Mouse (Mus musculus): ENCODE measurements around the gene 1110008P14Rik. TPM values are rescaled to one million over a fixed set of nuclear protein-coding genes. Genes with fewer than 3 reads are reported as not detected.

The 1110008P14Rik gene
- total and polyA plus RNA-seq, 3 experiments = 24.3 to 32.4 (median 27.8) TPM

DNA sequence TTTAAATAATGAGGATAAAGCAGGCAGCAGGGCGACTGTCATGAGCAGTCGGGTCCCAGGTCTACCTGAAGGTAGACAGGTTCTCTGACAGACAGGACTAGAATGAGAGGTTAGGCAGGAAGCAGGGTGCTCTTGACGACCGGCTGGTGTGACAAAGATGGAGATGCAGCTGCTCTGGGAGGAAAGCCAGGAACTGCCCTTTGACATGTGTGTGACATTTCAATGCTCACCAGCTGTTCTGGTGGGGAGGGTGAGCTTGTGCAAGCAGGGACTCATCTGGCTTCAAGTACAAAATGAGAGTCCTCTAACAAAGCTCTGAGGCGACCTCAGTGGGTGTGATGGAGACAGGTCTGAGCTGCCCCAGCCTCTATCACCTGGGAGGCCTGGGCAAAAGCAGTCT, 32.2 kb upstream of the 1110008P14Rik start:
- Histone ChIP-seq H3K27ac (ENCODE audit: insufficient read depth, low read depth) (no peak overlapping the region), H3K36me3 (replicated peaks in 1 of 2; ENCODE audit: control insufficient read depth in 1 of 2, insufficient read depth in 1 of 2, low read length in 1 of 2) (peaks cover 41 to 55% of the 10 kb centered on the region in 2 experiments), H3K9me3 (replicated peaks; ENCODE audit: low read length) (no peaks in the 10 kb centered on the region), H3K9ac (ENCODE audit: insufficient read depth, low read depth) (no peak overlapping the region), H3K4me1 (ENCODE audit: control insufficient read depth in 1 of 2, insufficient read depth in 2 of 2) (no peaks in the 10 kb centered on the region), H3K27me3 (replicated peaks) (no peaks in the 10 kb centered on the region), H3K4me3 (replicated peaks in 1 of 3; ENCODE audit: low read depth in 2 of 3, low read length in 2 of 3, poor library complexity in 1 of 3) (no peak overlapping the region), H3K4me2 (ENCODE audit: insufficient read depth, low read depth, poor library complexity, severe bottlenecking) (no peak overlapping the region), H3K79me2 (replicated peaks; ENCODE audit: control insufficient read depth, extremely low read depth, insufficient read depth, poor library complexity, severe bottlenecking) (no peaks in the 10 kb centered on the region)
- in situ Hi-C loops (cut with MboI; ENCODE audit: low pct_ligation_motif_present, low pct_unique_long_range_greater_than_20kb, low sequenced_read_pairs) (no loop called here), dilution Hi-C loops (cut with MboI; ENCODE audit: extremely low pct_ligation_motif_present, extremely low pct_unique_long_range_greater_than_20kb, low sequenced_read_pairs) (no loop called here)
- no peak for TF ChIP-seq ZMIZ1 (IDR thresholded peaks at IDR 0.05; ENCODE audit: low read depth, low read length)
- TF ChIP-seq EP300 (IDR thresholded peaks at IDR 0.05; ENCODE audit: low read length) = no peak
- no peak for TF ChIP-seq PAX5 (IDR thresholded peaks at IDR 0.05; ENCODE audit: low read length)
- no peak for TF ChIP-seq ZC3H11A (IDR thresholded peaks at IDR 0.05; ENCODE audit: low read depth, low read length)
- no peak for TF ChIP-seq ELF1 (IDR thresholded peaks at IDR 0.05; ENCODE audit: low read depth, low read length)
- no peak for DNase-seq (ENCODE audit: extremely low read depth)

- in situ Hi-C loops (cut with MboI; ENCODE audit: low pct_ligation_motif_present, low pct_unique_long_range_greater_than_20kb, low sequenced_read_pairs) (no loop called here), dilution Hi-C loops (cut with MboI; ENCODE audit: extremely low pct_ligation_motif_present, extremely low pct_unique_long_range_greater_than_20kb, low sequenced_read_pairs) (no loop called here)
- Histone ChIP-seq H3K36me3 (replicated peaks in 1 of 2; ENCODE audit: control insufficient read depth in 1 of 2, insufficient read depth in 1 of 2, low read length in 1 of 2) (peaks cover 31 to 45% of the 10 kb centered on the region in 2 experiments), H3K79me2 (replicated peaks; ENCODE audit: control insufficient read depth, extremely low read depth, insufficient read depth, poor library complexity, severe bottlenecking) (no peaks in the 10 kb centered on the region), H3K27me3 (replicated peaks) (no peaks in the 10 kb centered on the region), H3K4me3 (replicated peaks in 1 of 3; ENCODE audit: low read depth in 2 of 3, low read length in 2 of 3, poor library complexity in 1 of 3) (no peak overlapping the region), H3K4me1 (ENCODE audit: control insufficient read depth in 1 of 2, insufficient read depth in 2 of 2) (no peaks in the 10 kb centered on the region), H3K27ac (ENCODE audit: insufficient read depth, low read depth) (no peak overlapping the region), H3K9ac (ENCODE audit: insufficient read depth, low read depth) (no peak overlapping the region), H3K9me3 (replicated peaks; ENCODE audit: low read length) (no peaks in the 10 kb centered on the region), H3K4me2 (ENCODE audit: insufficient read depth, low read depth, poor library complexity, severe bottlenecking) (no peak overlapping the region)
- TF ChIP-seq ZKSCAN1 (IDR thresholded peaks at IDR 0.05; ENCODE audit: borderline replicate concordance, low read depth, low read length) (no peak), GABPA (IDR thresholded peaks at IDR 0.05; ENCODE audit: insufficient replicate concordance, low read depth, low read length) (no peak), KAT2A (IDR thresholded peaks at IDR 0.05; ENCODE audit: insufficient replicate concordance, low read length) (no peak), EP300 (IDR thresholded peaks at IDR 0.05; ENCODE audit: low read length) (no peak), ZC3H11A (IDR thresholded peaks at IDR 0.05; ENCODE audit: low read depth, low read length) (no peak), USF1 (IDR thresholded peaks at IDR 0.05; ENCODE audit: low read depth, low read length) (no peak), SIN3A (IDR thresholded peaks at IDR 0.05; ENCODE audit: low read length) (no peak), IRF4 (IDR thresholded peaks at IDR 0.05; ENCODE audit: low read depth, low read length) (no peak)
- no peak for DNase-seq (ENCODE audit: extremely low read depth)
These were observed 31.2 kb upstream of the 1110008P14Rik start for GRCm38 (mm10) chr2:32412742-32413531.

GRCm38 (mm10) chr2:32411407-32411806, 29.7 kb upstream of the 1110008P14Rik start:
- dilution Hi-C loops (cut with MboI; ENCODE audit: extremely low pct_ligation_motif_present, extremely low pct_unique_long_range_greater_than_20kb, low sequenced_read_pairs) = no loop called here
- Histone ChIP-seq H3K9me3 (replicated peaks; ENCODE audit: low read length) (no peaks in the 10 kb centered on the region), H3K27me3 (replicated peaks) (no peaks in the 10 kb centered on the region), H3K9ac (ENCODE audit: insufficient read depth, low read depth) (no peak overlapping the region), H3K4me3 (replicated peaks in 1 of 3; ENCODE audit: low read depth in 2 of 3, low read length in 2 of 3, poor library complexity in 1 of 3) (no peak overlapping the region), H3K36me3 (replicated peaks in 1 of 2; ENCODE audit: control insufficient read depth in 1 of 2, insufficient read depth in 1 of 2, low read length in 1 of 2) (peaks cover 17 to 30% of the 10 kb centered on the region in 2 experiments), H3K4me1 (ENCODE audit: control insufficient read depth in 1 of 2, insufficient read depth in 2 of 2) (no peaks in the 10 kb centered on the region), H3K4me2 (ENCODE audit: insufficient read depth, low read depth, poor library complexity, severe bottlenecking) (no peak overlapping the region), H3K27ac (ENCODE audit: insufficient read depth, low read depth) (no peak overlapping the region), H3K79me2 (replicated peaks; ENCODE audit: control insufficient read depth, extremely low read depth, insufficient read depth, poor library complexity, severe bottlenecking) (no peaks in the 10 kb centered on the region)
- no peak for TF ChIP-seq KAT2A (IDR thresholded peaks at IDR 0.05; ENCODE audit: insufficient replicate concordance, low read length)
- TF ChIP-seq GABPA (IDR thresholded peaks at IDR 0.05; ENCODE audit: insufficient replicate concordance, low read depth, low read length) = no peak
- no peak for TF ChIP-seq UBTF (IDR thresholded peaks at IDR 0.05; ENCODE audit: low read depth, low read length)
- no peak for TF ChIP-seq TBP (conservative IDR thresholded peaks at IDR 0.05; ENCODE audit: low read depth, low read length)
- no peak for TF ChIP-seq PAX5 (IDR thresholded peaks at IDR 0.05; ENCODE audit: low read length)
- TF ChIP-seq RCOR1 (conservative IDR thresholded peaks at IDR 0.05; ENCODE audit: low read depth, low read length) = no peak
- no peak for TF ChIP-seq ZNF384 (IDR thresholded peaks at IDR 0.05; ENCODE audit: low read depth, low read length)
- no peak for TF ChIP-seq HCFC1 (IDR thresholded peaks at IDR 0.05; ENCODE audit: low read depth, low read length)
- no peak for TF ChIP-seq CHD2 (IDR thresholded peaks at IDR 0.05; ENCODE audit: low read length)
- TF ChIP-seq ZMIZ1 (IDR thresholded peaks at IDR 0.05; ENCODE audit: low read depth, low read length) = no peak
- no peak for TF ChIP-seq ZKSCAN1 (IDR thresholded peaks at IDR 0.05; ENCODE audit: borderline replicate concordance, low read depth, low read length)
- no peak for TF ChIP-seq POLR2A (IDR thresholded peaks at IDR 0.05; ENCODE audit: low read depth, low read length)
- no peak for TF ChIP-seq SMC3 (IDR thresholded peaks at IDR 0.05; ENCODE audit: low read depth, low read length)
- TF ChIP-seq NELFE (IDR thresholded peaks at IDR 0.05; ENCODE audit: low read depth, low read length) = no peak
- no peak for TF ChIP-seq BHLHE40 (IDR thresholded peaks at IDR 0.05; ENCODE audit: low read depth, low read length)
- no peak for DNase-seq (ENCODE audit: extremely low read depth)
- in situ Hi-C loops (cut with MboI; ENCODE audit: low pct_ligation_motif_present, low pct_unique_long_range_greater_than_20kb, low sequenced_read_pairs) = no loop called here

Measured in CH12.LX (cell line).